Mouse (Mus musculus): ENCODE measurements at regions not wholly inside any gene's neighbourhood (a gene's known extent, or its start where the extent isn't known, plus 50 kb on each side); places are given as distances from the start of the nearest gene placed in this dataset.

DNA sequence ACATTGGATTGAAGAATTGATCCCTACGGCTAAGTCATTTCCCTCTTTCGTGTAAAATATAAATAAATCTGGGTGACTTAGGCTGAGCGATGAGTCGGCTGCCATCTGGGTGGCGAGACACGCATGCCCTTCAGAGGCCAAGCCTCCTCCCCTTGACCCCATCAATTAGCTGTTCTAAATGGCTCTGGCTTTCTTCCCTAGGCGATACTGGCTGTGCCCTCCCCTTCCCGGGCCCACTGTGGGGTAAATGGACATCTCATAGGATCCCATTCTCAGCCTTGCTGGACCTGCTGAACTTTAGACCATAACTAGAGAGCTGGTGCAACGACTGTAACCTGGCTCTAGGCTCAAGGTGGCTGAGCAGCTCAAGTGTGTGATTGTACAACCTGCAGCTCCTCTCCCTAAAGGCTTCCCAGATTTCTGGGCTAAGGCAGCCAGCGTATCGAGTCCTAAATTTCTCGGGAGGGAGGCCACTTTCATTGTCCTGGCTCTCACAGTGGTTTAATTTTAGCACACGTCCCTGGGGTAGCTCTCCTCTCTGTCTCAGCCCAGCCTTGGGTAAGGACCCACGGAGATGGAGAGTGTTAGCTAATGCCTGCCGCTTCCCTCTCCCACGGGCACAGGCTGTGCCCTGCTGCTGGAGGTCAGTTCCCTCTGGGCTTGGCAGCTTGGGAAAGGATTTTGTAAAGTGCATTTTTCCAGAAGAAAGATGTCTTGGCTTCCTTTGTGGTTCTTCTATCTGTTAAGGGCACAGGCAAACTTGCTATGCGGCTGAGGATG lies 80.7 kb upstream of the Zc3h12a start:
- DNase-seq (ENCODE audit: low spot score in 2 of 2), result no peak

DNA sequence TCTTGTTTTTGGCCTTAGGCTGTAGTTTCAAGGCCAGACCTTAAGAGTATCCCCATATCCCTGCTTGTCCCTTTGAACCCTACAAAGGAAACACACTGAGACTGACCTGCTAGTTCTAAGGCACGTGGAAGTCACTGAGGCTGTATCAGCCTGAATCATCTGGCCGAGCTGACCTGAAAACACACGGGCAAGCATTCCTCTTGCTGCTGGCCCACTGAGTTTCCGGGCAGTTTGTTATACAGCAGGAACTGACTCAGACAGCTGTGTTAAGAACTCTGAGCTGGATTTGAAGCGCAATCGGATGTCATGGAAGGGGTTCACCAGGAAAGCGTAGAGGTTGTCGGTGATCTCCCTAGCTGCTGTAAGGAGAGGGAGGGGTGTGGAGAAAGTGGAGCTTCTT lies 75.9 kb upstream of the Zc3h12a start:
- DNase-seq (ENCODE audit: low spot score in 2 of 2), result no peak

DNA sequence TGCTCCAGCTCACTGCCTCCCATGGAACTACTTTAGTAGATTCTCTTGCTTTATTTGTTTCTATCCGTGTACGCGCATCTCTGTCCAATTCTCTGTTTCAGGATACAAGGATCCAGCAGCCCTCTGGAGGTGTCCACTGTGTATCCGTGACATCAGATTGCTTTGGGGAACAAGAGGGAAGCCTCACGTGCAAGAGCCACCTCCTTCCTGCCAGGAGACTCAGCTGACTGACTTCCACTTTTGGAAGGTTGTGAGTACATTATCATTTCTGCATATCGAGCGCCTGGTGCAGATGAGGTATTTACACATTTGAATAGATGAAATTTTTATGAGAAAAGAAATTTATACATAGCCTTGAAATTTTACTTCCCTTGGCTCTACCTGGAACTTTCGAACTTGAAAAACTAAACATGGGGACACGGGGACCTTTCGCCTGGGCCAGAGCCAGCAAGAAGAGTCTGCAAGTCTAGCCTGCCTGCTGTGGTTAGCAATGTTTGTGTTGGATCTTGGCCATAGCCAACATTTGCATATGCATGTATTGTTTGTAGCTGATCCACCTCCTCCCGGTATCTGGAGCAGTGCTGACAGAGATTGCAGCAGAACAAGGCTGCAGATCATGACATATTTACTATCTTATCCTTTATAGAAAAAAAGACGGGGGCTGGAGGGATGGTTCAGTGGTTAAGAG lies 74.1 kb upstream of the Zc3h12a start:
- DNase-seq (ENCODE audit: low spot score in 2 of 2), result no peak

GRCm38 (mm10) chr4:125200762-125201161 lies 73.1 kb upstream of the Zc3h12a start:
- no peak for DNase-seq (ENCODE audit: low spot score in 2 of 2)

DNA sequence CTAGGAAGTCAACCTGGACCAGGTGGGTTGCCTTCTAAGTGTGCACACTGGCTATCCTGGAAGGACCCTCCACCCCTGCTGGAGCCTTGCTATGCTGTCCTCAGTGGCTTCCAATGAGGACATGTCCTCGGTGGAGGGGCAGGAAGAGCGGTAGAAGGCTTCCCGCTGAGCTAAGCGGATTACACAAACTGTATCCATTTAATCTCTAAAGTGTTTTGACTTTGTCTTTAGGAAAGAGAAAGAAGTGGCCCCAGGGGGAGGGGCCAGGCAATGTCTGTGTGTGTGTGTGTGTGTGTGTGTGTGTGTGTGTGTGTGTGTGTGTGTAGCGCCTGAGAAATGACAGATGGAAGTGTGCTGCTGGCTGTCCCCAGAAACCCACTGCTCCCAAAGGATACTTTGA lies 71.6 kb upstream of the Zc3h12a start:
- no peak for DNase-seq (ENCODE audit: low spot score in 2 of 2)

DNA sequence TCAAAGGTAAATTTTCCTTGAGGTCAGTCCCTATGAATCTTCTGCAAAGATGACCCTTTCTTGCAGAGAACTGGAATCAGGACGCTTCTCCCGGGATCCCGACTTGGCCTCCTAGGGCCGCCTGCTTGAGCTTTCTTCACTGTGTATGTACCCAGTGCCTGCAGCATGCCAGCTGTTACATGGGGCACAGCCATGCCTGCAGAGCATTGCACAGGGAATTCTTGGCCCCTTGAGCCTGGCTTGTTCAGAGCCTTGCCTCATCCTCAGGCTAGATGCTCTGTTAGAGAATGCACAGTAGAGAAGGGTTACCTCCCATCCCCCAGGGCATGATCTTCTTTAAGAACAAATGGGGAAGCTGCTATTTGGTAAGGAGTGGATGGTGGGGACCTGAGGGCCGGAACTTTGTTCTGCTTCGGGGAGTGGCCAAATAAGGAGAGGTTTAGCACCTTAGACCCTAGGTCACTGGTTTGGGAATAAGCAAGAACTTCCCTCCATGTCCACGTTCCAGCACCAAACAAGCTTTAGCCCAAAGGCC lies 68.3 kb upstream of the Zc3h12a start:
- no peak for DNase-seq (ENCODE audit: low spot score in 2 of 2)

GRCm38 (mm10) chr4:125194722-125195380 lies 67.2 kb upstream of the Zc3h12a start:
- peak in 1 of 2 experiments; percentile 56 for DNase-seq (ENCODE audit: low spot score in 2 of 2)

- peak; percentile 34 to 50 for DNase-seq (ENCODE audit: low spot score in 2 of 2)
Observed at GRCm38 (mm10) chr4:125194298-125194697, 66.7 kb upstream of the Zc3h12a start.

DNA sequence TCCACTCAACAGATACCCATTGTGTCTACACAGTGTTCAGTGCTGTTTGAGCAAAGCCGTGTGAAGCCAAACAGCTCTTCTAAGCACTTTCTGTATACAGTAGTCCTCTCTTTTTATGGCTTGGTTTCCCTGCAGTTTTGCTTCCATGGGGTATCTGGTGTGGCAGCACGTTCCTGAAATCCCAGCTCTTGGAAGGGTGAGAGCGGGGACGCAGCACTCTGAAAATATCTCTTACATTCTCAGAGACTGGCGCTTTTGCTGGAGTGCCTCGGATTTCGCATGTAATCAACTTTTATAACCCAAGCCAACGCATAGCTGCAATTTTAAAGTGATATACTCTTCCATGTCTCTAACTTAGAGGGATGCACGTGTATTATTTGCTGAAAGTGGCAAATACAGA lies 64.0 kb upstream of the Zc3h12a start:
- peak; percentile 64 to 79 for DNase-seq (ENCODE audit: low spot score in 2 of 2)

- peak; percentile 80 to 86 for DNase-seq (ENCODE audit: low spot score in 2 of 2)
Observed at GRCm38 (mm10) chr4:125191010-125191409, 63.4 kb upstream of the Zc3h12a start.

GRCm38 (mm10) chr4:125189971-125190370 lies 62.3 kb upstream of the Zc3h12a start:
- no peak for DNase-seq (ENCODE audit: low spot score in 2 of 2)

GRCm38 (mm10) chr4:125186246-125186645 lies 58.6 kb upstream of the Zc3h12a start:
- no peak for DNase-seq (ENCODE audit: low spot score in 2 of 2)

- no peak for DNase-seq (ENCODE audit: low spot score in 2 of 2)
Observed at GRCm38 (mm10) chr4:125185076-125185475, 57.4 kb upstream of the Zc3h12a start.

DNA sequence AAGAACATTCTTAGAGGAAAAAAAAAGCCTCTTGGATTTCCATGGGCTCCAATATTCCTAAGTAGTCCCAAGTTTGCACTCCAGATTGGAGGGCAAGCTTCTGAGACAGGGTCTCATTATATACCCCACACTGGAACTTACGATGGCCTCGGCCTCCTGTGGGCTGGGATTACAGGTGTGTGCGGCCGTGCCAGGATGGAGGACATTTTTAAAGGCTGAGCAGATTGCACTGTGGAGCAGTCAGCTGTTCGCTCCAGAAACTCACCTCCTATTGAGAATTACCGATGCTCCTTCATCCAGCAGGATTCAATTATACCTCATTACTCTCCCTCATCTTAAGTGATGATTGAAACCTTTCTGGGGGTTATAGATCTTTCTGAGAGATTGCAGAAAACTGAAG lies 53.3 kb upstream of the Zc3h12a start:
- no peak for DNase-seq (ENCODE audit: low spot score in 2 of 2)

DNA sequence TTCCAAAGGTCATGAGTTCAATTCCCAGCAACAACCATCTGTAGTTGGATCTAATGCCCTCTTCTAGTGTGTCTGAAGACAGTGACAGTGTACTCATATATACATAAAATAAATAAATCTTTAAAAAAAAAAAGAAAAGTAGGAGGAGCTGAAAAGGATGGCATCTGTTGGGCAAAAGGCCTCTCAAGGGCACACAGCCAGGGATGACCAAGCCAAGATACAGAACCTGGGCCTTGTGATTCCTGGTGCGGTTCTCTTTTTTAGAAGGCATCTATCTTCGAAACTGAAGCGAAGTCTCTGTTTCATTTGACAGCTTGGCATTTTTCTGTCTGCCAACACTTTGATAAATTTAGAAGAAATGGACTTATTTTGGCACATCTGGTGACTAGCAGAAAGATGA lies 50.9 kb upstream of the Zc3h12a start:
- no peak for DNase-seq (ENCODE audit: low spot score in 2 of 2)

DNA sequence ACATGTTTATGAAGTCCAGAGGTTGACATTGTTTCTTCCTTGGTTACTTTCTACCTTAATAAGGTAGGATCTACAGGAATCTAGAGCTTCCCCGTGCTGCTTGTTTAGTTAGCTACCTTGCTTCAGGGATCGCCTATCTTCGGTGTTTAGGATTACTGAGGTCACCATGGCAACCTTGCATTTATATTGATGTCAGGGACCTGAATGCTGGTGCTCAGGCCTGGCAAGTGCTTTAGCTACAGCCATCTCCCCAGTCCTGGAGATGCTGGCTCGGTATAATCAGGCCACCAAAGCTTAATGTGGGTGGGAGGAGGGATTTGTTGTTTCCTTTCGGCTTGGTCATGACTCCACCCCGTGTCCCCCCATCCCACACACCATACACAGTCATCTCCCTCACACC lies 50.0 kb upstream of the Zc3h12a start:
- no peak for DNase-seq (ENCODE audit: low spot score in 2 of 2)

All from right cerebral cortex, postnatal 10 days (tissue).